Mouse (Mus musculus) ES-E14 (cell line): ENCODE results near the gene Bcl7a. TPM values are rescaled to one million over a fixed set of nuclear protein-coding genes. Genes with fewer than 3 reads are reported as not detected.

ENCODE experiments used
- DNase-seq: peaks from one replicate; pipeline ENCODE4 v3.0.0-alpha.2; 2013; ENCODE audit warnings: low read depth, low spot score
- H3K27ac ChIP-seq: 2 replicates; pipeline ENCODE4 v1.5.1; 2012; ENCODE audit warnings: low read depth, mild to moderate bottlenecking, low read length, moderate library complexity, mixed read lengths; ENCODE audit not compliant: poor library complexity, insufficient read depth, severe bottlenecking
- H3K36me3 ChIP-seq: 2 replicates; pipeline ENCODE4 v1.6.1; 2012; ENCODE audit warnings: mild to moderate bottlenecking, low read length, moderate library complexity, mixed read lengths; ENCODE audit not compliant: control insufficient read depth, poor library complexity, insufficient read depth, severe bottlenecking
- H3K4me1 ChIP-seq, 2 experiments: fragments of 150-350 bp in 1 of 2; sonication (generic) in 1 of 2; 2 replicates each; pipeline ENCODE4 v1.6.1; 2012; ENCODE audit warnings: low read length in 2 of 2, mild to moderate bottlenecking in 1 of 2, mixed read lengths in 1 of 2; ENCODE audit not compliant: control insufficient read depth in 2 of 2, insufficient read depth in 2 of 2, poor library complexity in 1 of 2
- H3K4me3 ChIP-seq, 2 experiments: fragments of 150-350 bp in 1 of 2; sonication (generic) in 1 of 2; 2 replicates each; pipeline ENCODE4 v1.5.1; 2012; ENCODE audit warnings: low read length in 2 of 2, low read depth in 1 of 2, mild to moderate bottlenecking in 1 of 2, mixed read lengths in 1 of 2; ENCODE audit not compliant: insufficient read depth in 1 of 2, poor library complexity in 1 of 2, severe bottlenecking in 1 of 2
- H3K9ac ChIP-seq: 2 replicates; pipeline ENCODE4 v1.6.1; 2012; ENCODE audit warnings: low read depth, mild to moderate bottlenecking, low read length, mixed read lengths; ENCODE audit not compliant: poor library complexity, insufficient read depth, severe bottlenecking
- H3K9me3 ChIP-seq: fragments of 150-350 bp; sonication (generic); 2 replicates; pipeline ENCODE4 v1.6.1; 2012; ENCODE audit warnings: low read depth, mild to moderate bottlenecking, low read length; ENCODE audit not compliant: control insufficient read depth, insufficient read depth
- CHD2 ChIP-seq: IDR thresholded peaks from 2 replicates; pipeline ENCODE4 v1.6.1; 2014; ENCODE audit warnings: mild to moderate bottlenecking, low read depth, low read length, inconsistent platforms
- HCFC1 ChIP-seq: IDR thresholded peaks from 2 replicates; pipeline ENCODE4 v1.6.1; 2012; ENCODE audit warnings: low read length, inconsistent platforms, borderline replicate concordance; ENCODE audit not compliant: insufficient read depth
- MAFK ChIP-seq: IDR thresholded peaks from 2 replicates; pipeline ENCODE4 v1.6.1; 2014; ENCODE audit warnings: mild to moderate bottlenecking, low read depth, low read length, inconsistent platforms; ENCODE audit not compliant: insufficient read depth
- ZC3H11A ChIP-seq: IDR thresholded peaks from 2 replicates; pipeline ENCODE4 v1.6.1; 2012; ENCODE audit warnings: low read depth, mild to moderate bottlenecking, inconsistent platforms, low read length, borderline replicate concordance
- ZNF384 ChIP-seq: IDR thresholded peaks from 2 replicates; pipeline ENCODE4 v1.6.1; 2012; ENCODE audit warnings: low read depth, low read length, inconsistent platforms
- in situ Hi-C, 2 experiments: fragments of 600-800 bp; cut with MboI; formaldehyde crosslinking; loops; one replicate each; pipeline ENCODE4 v1.15.1; 2025; ENCODE audit warnings: low sequenced_read_pairs in 2 of 2, inconsistent platforms in 1 of 2; ENCODE audit not compliant: unreplicated experiment in 2 of 2
- total RNA-seq: library from RNA; depleted of rRNA; stranded (reverse); fragments of 300-350 nt; gene quantifications from 2 replicates; pipeline ENCODE4 v1.2.3, GENCODE M21; 2012

Bcl7a gene
- total RNA-seq, 1 experiment: 8.0 TPM

DNA sequence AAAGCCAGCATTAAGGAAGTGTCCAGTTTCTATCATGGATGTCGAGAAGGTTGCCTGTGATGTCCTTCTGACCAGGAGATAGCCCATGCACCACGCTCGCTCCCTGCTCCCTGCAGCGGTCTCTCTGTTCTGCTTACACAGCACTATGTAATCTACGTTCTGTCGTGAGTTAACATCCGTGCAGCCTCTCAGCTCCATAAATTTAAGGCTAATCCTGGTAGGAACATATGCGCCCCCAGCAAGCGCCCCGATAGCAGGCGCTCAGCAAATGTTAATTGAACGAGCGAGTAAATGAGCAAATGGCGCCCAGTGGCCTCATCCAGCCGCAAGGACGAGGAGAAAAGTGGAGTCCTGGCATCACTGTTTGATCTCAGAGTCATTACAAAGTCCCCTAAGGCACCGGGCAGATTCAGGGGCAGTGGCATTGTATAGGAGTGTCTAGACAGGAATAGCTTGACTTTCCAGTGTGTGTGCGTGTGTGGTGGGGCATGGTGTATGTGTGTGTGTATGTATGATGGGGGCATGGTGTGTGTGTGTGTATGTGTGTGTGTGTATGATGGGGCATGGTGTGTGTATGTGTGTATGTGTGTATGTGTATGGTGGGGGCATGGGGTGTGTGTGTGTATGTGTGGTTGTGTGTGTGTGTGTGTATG, 35.9 kb upstream of the Bcl7a start:
- no peak for TF ChIP-seq MAFK
- TF ChIP-seq ZC3H11A: no peak
- TF ChIP-seq HCFC1: no peak
- TF ChIP-seq CHD2: no peak
- TF ChIP-seq ZNF384: no peak
- in situ Hi-C loops: no loop called here
- DNase-seq: no peak
- Histone ChIP-seq H3K27ac (no peak overlapping the region), H3K9me3 (no peaks in the 10 kb centered on the region), H3K4me3 (no peak overlapping the region), H3K9ac (no peak overlapping the region), H3K36me3 (no peaks in the 10 kb centered on the region), H3K4me1 (no peaks in the 10 kb centered on the region)

DNA sequence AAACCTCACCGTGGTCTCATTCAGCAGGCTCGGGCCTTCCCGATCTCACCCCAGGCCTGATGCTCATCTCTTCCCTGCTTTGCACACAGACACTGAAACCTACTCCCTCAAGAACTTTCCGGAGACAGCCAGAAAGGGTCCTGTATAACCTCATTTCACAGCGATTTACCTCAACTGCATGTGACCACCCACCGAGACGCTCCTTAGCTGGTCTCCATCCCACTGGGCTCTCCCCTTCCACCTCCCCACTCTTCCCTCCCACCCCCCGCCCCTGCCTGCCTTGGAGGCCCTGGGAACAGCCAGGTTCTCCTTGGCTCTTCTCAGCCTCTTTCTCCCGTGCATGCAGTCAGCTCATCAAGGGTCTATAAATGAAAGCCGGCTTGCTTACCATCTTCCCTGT, 33.8 kb upstream of the Bcl7a start:
- no peak for TF ChIP-seq HCFC1
- no peak for TF ChIP-seq CHD2
- TF ChIP-seq ZC3H11A: no peak
- no peak for TF ChIP-seq MAFK
- TF ChIP-seq ZNF384: no peak
- no peak for DNase-seq
- no peaks in the 10 kb centered on the region for H3K9me3 ChIP-seq
- no peaks in the 10 kb centered on the region for H3K4me1 ChIP-seq
- H3K9ac ChIP-seq: no peak overlapping the region
- in situ Hi-C loops: no loop called here
- H3K4me3 ChIP-seq: no peak overlapping the region
- no peak overlapping the region for H3K27ac ChIP-seq
- no peaks in the 10 kb centered on the region for H3K36me3 ChIP-seq

DNA sequence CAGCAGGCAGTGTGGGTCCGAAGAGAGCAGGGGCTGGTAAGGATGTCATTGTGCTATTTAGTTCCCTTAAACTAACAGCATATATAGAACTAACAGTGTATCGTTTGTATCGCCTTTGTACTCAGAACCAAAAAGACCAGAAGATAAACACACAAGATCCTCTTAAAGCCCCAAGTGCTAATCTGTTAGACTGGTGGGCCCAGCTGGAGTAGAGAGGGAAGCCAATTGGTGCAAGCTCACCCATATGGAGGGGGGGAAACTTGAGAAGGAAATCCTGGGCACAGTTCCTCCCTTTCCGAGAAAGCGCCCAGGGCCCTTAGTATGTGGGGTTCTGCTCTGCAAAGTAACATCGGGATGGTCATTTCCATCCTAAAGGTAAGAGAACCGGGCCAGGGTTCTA, 33.4 kb upstream of the Bcl7a start:
- Histone ChIP-seq H3K9ac (no peak overlapping the region), H3K36me3 (no peaks in the 10 kb centered on the region), H3K9me3 (no peaks in the 10 kb centered on the region), H3K27ac (no peak overlapping the region), H3K4me3 (no peak overlapping the region), H3K4me1 (no peaks in the 10 kb centered on the region)
- no peak for DNase-seq
- in situ Hi-C loops: no loop called here
- TF ChIP-seq CHD2 (no peak), ZNF384 (no peak), ZC3H11A (no peak), MAFK (no peak), HCFC1 (no peak)

DNA sequence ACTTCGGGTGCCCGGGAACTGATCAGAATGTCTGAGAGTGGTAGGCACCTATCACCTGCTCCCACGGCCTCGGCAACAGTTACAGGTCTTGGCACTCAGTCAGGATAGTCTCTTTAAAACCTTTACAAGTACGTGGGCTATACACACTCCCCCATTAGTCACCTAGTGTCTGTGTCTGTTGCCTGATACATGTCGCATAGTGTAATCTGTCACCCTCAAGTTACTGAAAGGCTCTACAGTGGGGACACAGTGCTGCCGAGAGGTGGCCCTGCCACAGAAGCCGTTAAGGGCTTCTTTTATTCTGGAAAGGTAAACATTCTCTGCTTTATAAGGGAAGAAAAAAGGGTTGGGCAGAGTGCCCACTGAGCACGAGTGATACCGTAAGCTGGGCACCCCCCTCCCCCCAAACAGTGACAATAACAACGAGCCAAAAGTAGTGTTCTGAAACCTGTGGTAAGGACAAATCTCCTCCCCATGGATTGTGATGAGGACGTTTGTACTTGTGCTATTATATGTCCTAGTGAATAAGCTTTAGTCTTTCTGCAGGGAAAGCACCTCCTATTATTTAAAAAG, 30.5 kb upstream of the Bcl7a start:
- Histone ChIP-seq H3K4me1 (no peaks in the 10 kb centered on the region), H3K9ac (no peak overlapping the region), H3K36me3 (no peaks in the 10 kb centered on the region), H3K27ac (no peak overlapping the region), H3K4me3 (no peak overlapping the region), H3K9me3 (no peaks in the 10 kb centered on the region)
- no peak for DNase-seq
- in situ Hi-C loops: no loop called here
- no peak for TF ChIP-seq ZC3H11A
- no peak for TF ChIP-seq HCFC1
- no peak for TF ChIP-seq MAFK
- TF ChIP-seq CHD2: no peak
- TF ChIP-seq ZNF384: no peak

DNA sequence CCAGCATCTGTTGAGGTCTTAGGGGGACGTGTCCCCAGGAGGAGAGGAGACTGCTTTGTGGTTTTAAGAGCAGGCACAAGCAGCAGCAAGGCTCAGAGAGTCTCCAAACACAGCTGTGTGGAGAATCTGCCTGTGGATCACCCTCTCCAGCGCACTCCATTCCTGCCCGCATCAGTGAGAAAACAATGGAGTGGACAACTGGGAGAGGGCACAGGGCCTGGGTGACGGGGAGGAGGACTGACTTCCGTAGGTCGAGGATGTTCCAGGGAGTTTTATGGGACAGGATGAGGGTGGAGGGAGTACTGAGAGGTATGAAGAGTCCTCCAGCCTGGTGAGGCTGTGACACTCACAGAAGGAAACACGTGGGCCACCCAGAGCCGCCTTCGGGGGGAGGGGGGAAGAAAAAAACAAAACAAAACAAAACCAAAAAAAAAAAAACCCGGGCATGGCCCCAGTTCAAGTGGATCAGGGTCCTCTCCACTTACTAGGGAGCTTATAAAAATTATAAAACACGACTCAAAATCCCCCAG, 29.7 kb upstream of the Bcl7a start:
- Histone ChIP-seq H3K36me3 (no peaks in the 10 kb centered on the region), H3K9me3 (no peaks in the 10 kb centered on the region), H3K4me3 (no peak overlapping the region), H3K9ac (no peak overlapping the region), H3K27ac (no peak overlapping the region), H3K4me1 (no peaks in the 10 kb centered on the region)
- TF ChIP-seq CHD2: no peak
- TF ChIP-seq ZNF384: no peak
- no peak for TF ChIP-seq HCFC1
- no peak for TF ChIP-seq ZC3H11A
- TF ChIP-seq MAFK: no peak
- DNase-seq: no peak
- in situ Hi-C loops: no loop called here
